Mouse (Mus musculus) spleen, adult 2 months (tissue): ENCODE measurements around the gene Dnajc30. TPM values are rescaled to one million over a fixed set of nuclear protein-coding genes. Genes with fewer than 3 reads are reported as not detected.

Experiments used
- DNase-seq, 2 experiments: peaks; one replicate each; pipeline versions ENCODE4 v3.0.0 to v3.0.0-alpha.2; 2012 to 2021; ENCODE audit warnings: low spot score in 2 of 2, low read depth in 1 of 2
- H3K27ac ChIP-seq: fragments of 200-500 bp; 2 replicates; pipeline ENCODE4 v1.5.1; 2012; ENCODE audit warnings: low read length, inconsistent platforms; ENCODE audit not compliant: insufficient read depth
- H3K27me3 ChIP-seq: fragments of 200-500 bp; 2 replicates; pipeline ENCODE4 v1.6.1; 2012; ENCODE audit warnings: mild to moderate bottlenecking, moderate library complexity, low read length, inconsistent platforms; ENCODE audit not compliant: control insufficient read depth, insufficient read depth
- H3K36me3 ChIP-seq: fragments of 200-500 bp; 2 replicates; pipeline ENCODE4 v1.6.1; 2012; ENCODE audit warnings: mild to moderate bottlenecking, low read length, inconsistent platforms; ENCODE audit not compliant: control insufficient read depth, insufficient read depth
- H3K4me1 ChIP-seq: fragments of 200-500 bp; 2 replicates; pipeline ENCODE4 v1.6.1; 2011; ENCODE audit warnings: inconsistent platforms; ENCODE audit not compliant: control insufficient read depth, insufficient read depth, insufficient read length
- H3K4me3 ChIP-seq: fragments of 200-500 bp; 2 replicates; pipeline ENCODE4 v1.5.1; 2011; ENCODE audit warnings: mild to moderate bottlenecking, inconsistent platforms; ENCODE audit not compliant: insufficient read depth, insufficient read length; ENCODE audit errors: extremely low read depth
- CTCF ChIP-seq: fragments of 200-500 bp; IDR thresholded peaks from 2 replicates; pipeline ENCODE4 v1.5.1; 2011; ENCODE audit warnings: mild to moderate bottlenecking, inconsistent platforms; ENCODE audit not compliant: insufficient read depth, insufficient read length, insufficient replicate concordance; ENCODE audit errors: extremely low read depth
- POLR2A ChIP-seq: fragments of 200-500 bp; IDR thresholded peaks from 2 replicates; pipeline ENCODE4 v1.6.1; 2011; ENCODE audit warnings: low read depth, low read length, inconsistent platforms
- WGBS: fragments of 180-500 bp; shearing (Covaris S2); methylation state at CpG from one replicate; pipeline ENCODE4 v1.1.7; 2018; 5-methylcytosine and 5-hydroxymethylcytosine counted together
- polyA plus RNA-seq: library from polyadenylated mRNA; depleted of rRNA; stranded (reverse); fragments of >200 nt; gene quantifications from 2 replicates; pipeline ENCODE4 v1.2.3, GENCODE M21; 2012

Dnajc30 gene
- polyA plus RNA-seq, 1 experiment, result 15.5 TPM

DNA sequence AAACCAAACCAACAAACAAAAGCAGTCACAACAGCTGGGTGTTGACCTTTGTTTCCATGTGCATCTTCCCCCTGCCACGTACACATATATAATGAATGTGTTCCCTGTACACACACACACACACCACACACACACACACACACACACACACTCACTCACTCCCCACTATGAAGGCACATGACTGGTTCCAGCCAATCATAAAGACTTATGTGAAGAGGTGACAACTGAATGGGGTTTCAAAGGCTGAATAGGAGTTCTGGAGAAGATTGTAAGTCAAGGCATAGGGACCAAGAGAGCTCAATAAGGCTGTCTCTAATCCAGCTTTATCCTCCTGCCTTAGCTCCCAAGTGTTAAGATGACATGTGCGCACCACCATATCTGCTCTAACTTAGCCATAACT lies 15.6 kb downstream of the Dnajc30 start:
- no peak for TF ChIP-seq CTCF
- no peak for TF ChIP-seq POLR2A
- Histone ChIP-seq H3K27me3 (peaks cover 7% of the 10 kb centered on the region), H3K4me3 (no peak overlapping the region), H3K4me1 (no peaks in the 10 kb centered on the region; the same call in 1 of the 2 replicates), H3K36me3 (no peaks in the 10 kb centered on the region), H3K27ac (no peak overlapping the region)
- 91% methylated on average over 2 of the region's 2 CpGs for WGBS
- no peak for DNase-seq

DNA sequence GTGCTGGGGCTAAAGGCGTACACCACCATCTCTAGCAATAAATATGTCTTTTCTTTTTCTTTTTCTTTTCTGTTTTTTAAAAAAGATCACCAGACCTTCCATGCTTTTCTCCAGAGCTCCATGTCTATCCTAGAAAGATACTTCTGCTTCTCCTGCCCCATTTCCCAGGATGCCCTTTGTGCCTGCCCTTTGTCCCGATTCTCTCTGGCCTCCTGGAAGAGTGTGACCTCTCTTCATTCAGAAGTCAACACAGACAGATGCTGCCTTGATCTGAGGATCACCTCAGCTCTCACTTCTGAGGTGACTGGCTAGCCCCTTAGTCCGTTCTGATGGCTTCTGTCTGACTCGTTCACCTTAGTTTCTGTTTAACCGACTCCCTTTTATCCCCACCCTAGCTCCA lies 16.5 kb downstream of the Dnajc30 start:
- Histone ChIP-seq H3K36me3 (no peaks in the 10 kb centered on the region), H3K27me3 (peaks cover 7% of the 10 kb centered on the region), H3K4me1 (no peaks in the 10 kb centered on the region; the same call in 1 of the 2 replicates), H3K27ac (no peak overlapping the region), H3K4me3 (no peak overlapping the region)
- WGBS, result 78% methylated on average over 5 of the region's 5 CpGs
- no peak for TF ChIP-seq POLR2A
- TF ChIP-seq CTCF, result no peak
- no peak for DNase-seq

DNA sequence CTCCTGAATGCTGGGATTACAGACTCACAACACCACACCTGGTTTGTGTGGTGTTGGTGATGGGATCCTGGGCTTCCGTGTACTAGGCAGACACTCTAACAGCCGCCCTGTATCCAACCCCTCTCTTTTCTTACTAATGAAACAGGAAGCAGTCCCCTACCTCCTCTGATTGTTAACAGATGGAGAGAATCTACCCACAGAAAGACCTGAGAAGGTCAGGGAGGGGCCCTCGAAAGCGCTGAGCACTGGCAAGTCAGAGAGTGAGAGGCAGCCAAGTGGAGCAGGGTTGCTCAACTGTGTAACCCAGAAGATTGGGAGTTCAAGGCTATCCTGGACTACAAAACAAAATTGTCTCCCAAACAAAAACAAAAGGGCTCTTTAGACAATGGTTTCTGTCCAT lies 22.9 kb downstream of the Dnajc30 start:
- H3K36me3 ChIP-seq, result no peaks in the 10 kb centered on the region
- no peak overlapping the region for H3K4me3 ChIP-seq
- no peak for TF ChIP-seq POLR2A
- TF ChIP-seq CTCF, result no peak
- WGBS, result 42% methylated on average over 4 of the region's 4 CpGs
- H3K4me1 ChIP-seq, result no peaks in the 10 kb centered on the region
- peaks cover 2% of the 10 kb centered on the region; the same call in 1 of the 2 replicates for H3K27me3 ChIP-seq
- H3K27ac ChIP-seq, result no peak overlapping the region
- no peak for DNase-seq

DNA sequence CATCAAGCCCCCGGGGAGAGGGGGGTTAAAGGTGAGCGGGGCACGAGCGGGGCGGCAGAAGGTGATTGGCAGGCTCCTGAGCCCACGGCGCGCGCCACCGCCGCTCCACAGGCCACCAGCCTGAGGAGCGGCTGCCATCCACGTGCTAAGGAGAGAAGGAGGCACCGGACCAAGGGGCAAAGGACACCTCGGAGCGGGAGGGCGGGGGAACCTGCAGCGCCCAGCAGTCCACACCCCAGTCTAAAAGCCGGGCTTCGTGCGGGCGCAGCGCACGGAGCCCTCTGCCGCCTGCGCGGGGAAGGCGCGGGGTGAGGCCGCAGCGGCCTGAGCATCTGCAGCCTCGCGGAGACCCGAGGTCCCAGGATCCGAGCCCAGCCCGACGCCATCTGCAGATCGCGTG lies 25.7 kb downstream of the Dnajc30 start, which contains the start of gene Mlxipl:
Mlxipl (plus strand) TSS at position 238 of the 400 bp plus-strand sequence.
- TF ChIP-seq CTCF (no peak), POLR2A (no peak)
- Histone ChIP-seq H3K4me1 (no peaks in the 10 kb centered on the region), H3K27me3 (no peaks in the 10 kb centered on the region), H3K27ac (no peak within 1 kb of the TSS), H3K4me3 (no peak within 1 kb of the TSS), H3K36me3 (no peaks in the 10 kb centered on the region)
- WGBS, result 8% methylated on average over 39 of the region's 39 CpGs
- no peak for DNase-seq

DNA sequence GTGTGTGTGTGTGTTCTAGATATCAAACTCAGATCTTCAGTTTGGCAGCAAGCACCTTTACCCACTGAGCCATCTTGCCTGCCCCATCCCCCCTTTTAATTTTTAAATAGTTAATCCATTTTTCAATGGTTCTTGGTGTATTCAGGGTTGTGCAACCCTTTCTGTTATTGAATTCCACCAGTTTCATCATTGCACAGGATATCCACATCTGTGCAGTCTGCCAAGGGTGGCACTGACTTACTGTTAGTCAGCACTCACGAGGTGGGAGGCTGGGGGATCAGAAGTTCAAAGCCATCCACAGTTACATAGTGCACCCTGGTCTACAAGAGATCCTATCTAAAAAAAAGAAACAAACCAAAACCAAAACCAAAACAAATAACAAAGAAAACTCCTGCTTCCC lies 37.0 kb downstream of the Dnajc30 start:
- WGBS, result 31% methylated on average over 1 of the region's 1 CpGs
- Histone ChIP-seq H3K27ac (no peak overlapping the region), H3K4me3 (no peak overlapping the region), H3K36me3 (no peaks in the 10 kb centered on the region), H3K4me1 (no peaks in the 10 kb centered on the region), H3K27me3 (no peaks in the 10 kb centered on the region)
- TF ChIP-seq POLR2A (no peak), CTCF (no peak)
- DNase-seq, result no peak

DNA sequence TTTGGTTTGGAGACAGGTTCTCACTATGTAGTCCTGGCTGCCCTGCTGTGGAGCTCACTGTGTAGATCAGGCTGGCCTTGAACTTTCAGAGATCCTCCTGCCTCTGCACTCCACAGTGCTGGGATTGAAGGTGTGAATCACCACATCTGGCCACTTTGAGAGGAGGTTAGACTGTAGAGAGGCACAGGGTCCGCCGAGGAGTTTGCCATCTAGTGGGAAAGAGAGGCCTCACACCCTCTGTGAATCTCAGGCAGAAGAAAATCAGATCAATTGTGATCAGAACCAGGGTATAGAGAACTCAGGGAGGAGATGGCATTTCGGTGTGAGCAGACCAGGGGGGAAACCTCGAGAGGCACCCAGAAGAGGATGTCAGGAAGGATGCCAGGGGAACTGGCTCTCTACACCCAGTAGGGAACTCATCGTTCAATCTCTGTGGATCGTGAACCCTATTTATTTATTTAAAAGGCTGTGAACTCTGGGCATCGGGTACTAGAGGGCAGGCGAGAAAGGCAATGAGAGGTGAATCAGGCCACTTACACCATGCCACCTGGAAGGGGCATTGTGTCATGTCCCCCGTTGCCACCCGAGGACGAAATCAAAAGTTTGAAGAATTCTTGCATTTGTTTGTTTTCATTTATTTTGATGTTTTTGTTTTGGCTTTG lies 40.1 kb downstream of the Dnajc30 start:
- Histone ChIP-seq H3K4me3 (no peak overlapping the region), H3K36me3 (no peaks in the 10 kb centered on the region), H3K27me3 (peaks cover 10% of the 10 kb centered on the region), H3K4me1 (peaks cover 5% of the 10 kb centered on the region), H3K27ac (no peak overlapping the region)
- no peak; the same call in 1 of the 2 replicates for TF ChIP-seq CTCF
- TF ChIP-seq POLR2A, result no peak
- no peak for DNase-seq
- 57% methylated on average over 11 of the region's 11 CpGs for WGBS

DNA sequence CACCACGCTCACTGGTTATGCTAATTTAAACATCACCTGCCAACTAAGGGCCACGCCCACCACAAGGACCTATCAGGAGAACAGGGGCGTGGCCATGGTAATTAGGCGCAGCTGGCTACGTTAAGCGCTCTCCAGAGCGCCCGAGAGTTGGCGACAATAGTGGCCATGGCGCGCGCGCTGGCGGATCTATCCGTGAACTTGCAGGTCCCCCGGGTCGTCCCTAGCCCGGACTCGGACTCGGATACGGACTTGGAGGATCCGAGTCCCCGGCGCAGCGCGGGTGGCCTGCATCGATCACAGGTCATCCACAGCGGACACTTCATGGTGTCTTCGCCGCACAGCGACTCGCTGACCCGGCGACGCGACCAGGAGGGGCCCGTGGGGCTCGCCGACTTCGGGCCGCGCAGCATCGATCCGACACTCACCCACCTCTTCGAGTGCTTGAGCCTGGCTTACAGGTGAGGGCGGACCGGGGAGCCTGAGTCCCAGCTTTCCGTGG lies 42.8 kb downstream of the Dnajc30 start:
- WGBS, result 1% methylated on average over 48 of the region's 48 CpGs
- no peak for TF ChIP-seq CTCF
- no peak for TF ChIP-seq POLR2A
- no peak overlapping the region for H3K27ac ChIP-seq
- peaks cover 5% of the 10 kb centered on the region for H3K4me1 ChIP-seq
- DNase-seq, result peak; percentile 39 to 46
- H3K27me3 ChIP-seq, result peaks cover 10% of the 10 kb centered on the region
- no peaks in the 10 kb centered on the region for H3K36me3 ChIP-seq
- H3K4me3 ChIP-seq, result peak overlapping the region; percentile 44; the same call in 1 of the 2 replicates
